21 mouse cellular contexts compared by ENCODE assay signal in genomic region chr7:110915913-110916312, GRCm38 (mm10). TPM values are rescaled to one million over a fixed set of nuclear protein-coding genes. Genes with fewer than 3 reads are reported as not detected.
DNase-seq lines count a peak whose midpoint lies in the region; ATAC-seq and TF ChIP-seq lines count a peak whose summit lies in the region.
"Had no signal": no experiment of that assay in that cellular context is flagged by ENCODE, and none has a peak within 500 bp of the region (broad histone marks: within the 10 kb centered on the region; RNA-seq: fewer than 3 reads in every experiment).

No protein-coding gene starts in this region.

- H3K79me2 ChIP-seq in liver, adult 2 months (ENCODE audit: control insufficient read depth, insufficient read depth, low read length), result no peaks in the 10 kb centered on the region

- peaks cover 6% of the 10 kb centered on the region for H3K4me1 ChIP-seq in liver, adult 2 months (ENCODE audit: control insufficient read depth, insufficient read depth, low read length)
- H3K4me1 ChIP-seq in liver, embryonic 12.5 days, result peaks cover 78% of the 10 kb centered on the region
- H3K4me1 ChIP-seq: forebrain, embryonic 13.5 days; limb, embryonic 13.5 days; neural tube, embryonic 12.5 days had no signal

- no peak for TF ChIP-seq CTCF in liver, adult 2 months (IDR thresholded peaks at IDR 0.05; ENCODE audit: low read depth, low read length)

- H3K4me3 ChIP-seq in liver, adult 2 months (ENCODE audit: insufficient read depth, low read depth, low read length), result no peak overlapping the region
- H3K4me3 ChIP-seq in liver, embryonic 12.5 days, result no peak overlapping the region
- H3K4me3 ChIP-seq: forebrain, embryonic 13.5 days; heart, embryonic 12.5 days; kidney, embryonic 15.5 days; layer of hippocampus, adult 2 months; limb, embryonic 13.5 days; neural tube, embryonic 12.5 days; stomach, embryonic 15.5 days had no signal

- H3K9ac ChIP-seq in liver, adult 2 months (ENCODE audit: low read depth, low read length), result no peak overlapping the region
- H3K9ac ChIP-seq in liver, embryonic 12.5 days, result no peak overlapping the region
- H3K9ac ChIP-seq: forebrain, embryonic 13.5 days; heart, embryonic 12.5 days; kidney, embryonic 15.5 days; limb, embryonic 13.5 days; neural tube, embryonic 12.5 days; stomach, embryonic 15.5 days had no signal

- H3K4me2 ChIP-seq in liver, embryonic 12.5 days, result no peak overlapping the region
- H3K4me2 ChIP-seq: forebrain, embryonic 13.5 days; heart, embryonic 12.5 days; kidney, embryonic 15.5 days; limb, embryonic 13.5 days; neural tube, embryonic 12.5 days; stomach, embryonic 15.5 days had no signal

- 27% methylated on average over 7 of the region's 7 CpGs for WGBS in liver, adult 2 months
- WGBS in liver, embryonic 12.5 days (ENCODE audit: insufficient replicate concordance), result 36% methylated on average over 7 of the region's 7 CpGs

- peak; percentile 63 for DNase-seq in liver, adult 2 months (ENCODE audit: extremely low read depth, low read depth, low spot score)
- DNase-seq in liver (no peak), ES-CJ7 (ENCODE audit: low read depth, low spot score) (peak; percentile 27), R1 (ENCODE audit: low read depth, low spot score) (peak; percentile 35)
- DNase-seq in left cerebral cortex, postnatal 25 days (ENCODE audit: low spot score in 2 of 2), result no peak
- DNase-seq in testis, postnatal 10 days (ENCODE audit: low spot score), result no peak
- DNase-seq: cerebellum, adult 9-11 months; gastrocnemius, postnatal 36 days; heart, postnatal 4 days; right cerebral cortex, postnatal 14 days had no signal

- intact Hi-C loops in left cerebral cortex, postnatal 25 days (cut with DNase I), result no loop called here

- no peak for ATAC-seq in liver, embryonic 12.5 days
- ATAC-seq: forebrain, embryonic 13.5 days; hindbrain, postnatal 0 days; midbrain, embryonic 16.5 days had no signal

- no peaks in the 10 kb centered on the region for H3K36me3 ChIP-seq in liver, adult 2 months (ENCODE audit: control insufficient read depth, insufficient read depth, low read length)
- H3K36me3 ChIP-seq in liver, embryonic 12.5 days, result no peaks in the 10 kb centered on the region
- H3K36me3 ChIP-seq: heart, embryonic 12.5 days; kidney, embryonic 15.5 days; limb, embryonic 13.5 days; neural tube, embryonic 12.5 days; stomach, embryonic 15.5 days had no signal

- H3K9me3 ChIP-seq in liver, embryonic 12.5 days (replicated peaks), result no peaks in the 10 kb centered on the region
- H3K9me3 ChIP-seq: forebrain, embryonic 13.5 days; heart, embryonic 12.5 days; kidney, embryonic 15.5 days; limb, embryonic 13.5 days; neural tube, embryonic 12.5 days; stomach, embryonic 15.5 days had no signal

- no peak overlapping the region for H3K27ac ChIP-seq in liver, adult 2 months (replicated peaks; ENCODE audit: insufficient read depth, low read depth, low read length)
- H3K27ac ChIP-seq in liver, embryonic 12.5 days, result peak overlapping the region; percentile 85
- H3K27ac ChIP-seq: forebrain, embryonic 13.5 days; hindbrain, postnatal 0 days; kidney, embryonic 15.5 days; layer of hippocampus, adult 2 months; limb, embryonic 13.5 days; neural tube, embryonic 12.5 days; stomach, embryonic 15.5 days had no signal

- no peaks in the 10 kb centered on the region for H3K27me3 ChIP-seq in liver, adult 2 months (ENCODE audit: control insufficient read depth, insufficient read depth, low read length)
- no peaks in the 10 kb centered on the region for H3K27me3 ChIP-seq in liver, embryonic 12.5 days (replicated peaks)
- H3K27me3 ChIP-seq: forebrain, embryonic 13.5 days; heart, embryonic 12.5 days; kidney, embryonic 15.5 days; limb, embryonic 13.5 days; neural tube, embryonic 12.5 days; stomach, embryonic 15.5 days had no signal

- no peak for TF ChIP-seq POLR2A in liver, adult 2 months (IDR thresholded peaks at IDR 0.05; ENCODE audit: extremely low read depth, insufficient read depth, low read length)

RNA-seq across cellular contexts. Expression of gene Lyve1, which starts 52.9 kb away (rescaled TPM):
- 6.4 and 16.8 TPM in 2 replicates for total RNA-seq in liver, adult 2 months (2014; rRNA removed)
- 4.5 and 7.8 TPM in 2 replicates for polyA plus RNA-seq in liver, adult 2 months (2012; rRNA removed)
- polyA plus RNA-seq in liver, embryonic 12.5 days (2016; fragmentation: Nextera tagmentation; extraction: Ambion mirVana), result 26.7 and 28.6 TPM in 2 replicates
- 1 to 10 TPM; 1.3 to 3.0 TPM for total RNA-seq in left cerebral cortex, postnatal 25 days (2021)
- total RNA-seq: ES-E14 had no signal

Comparison
In these comparisons a context has a peak if more than half of its experiments do, and no peak if none do; other contexts are left out.
1. DNase-seq: peak in liver, adult 2 months (single experiment), ES-CJ7 (single experiment) and R1 (single experiment); none in liver (single experiment), left cerebral cortex, postnatal 25 days (0 of 2) and testis, postnatal 10 days (single experiment).